Mouse (Mus musculus) lung, postnatal 0 days (tissue): Measurements from ENCODE around the gene Scnn1g.

Experiments
- CTCF ChIP-seq: IDR thresholded peaks from 2 replicates; pipeline ENCODE4 v1.5.1; 2016; ENCODE audit warnings: antibody characterized with exemption, mild to moderate bottlenecking
- EP300 ChIP-seq: IDR thresholded peaks from 2 replicates; pipeline ENCODE4 v1.6.1; 2016; ENCODE audit warnings: antibody characterized with exemption, mild to moderate bottlenecking, control low read depth

DNA sequence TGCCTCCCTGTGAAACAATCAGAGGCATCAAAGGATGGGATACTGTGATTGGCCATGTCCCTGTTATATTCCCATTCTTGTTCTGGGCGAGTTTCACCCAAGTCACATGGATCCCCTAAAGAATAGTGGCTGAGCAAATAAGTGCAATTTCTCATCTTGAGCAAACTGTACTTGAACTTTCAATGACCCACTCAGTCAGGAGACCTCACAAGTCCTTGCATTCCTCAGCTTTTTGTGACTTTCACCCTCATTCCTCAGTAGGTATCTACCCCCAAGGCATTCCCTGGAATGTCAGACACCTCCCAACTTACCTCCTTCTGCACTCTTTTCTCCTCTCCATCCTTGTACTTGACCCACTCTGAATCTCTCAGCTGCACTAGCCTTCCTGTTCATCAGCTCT, 44.3 kb downstream of the Scnn1g start:
- no peak for TF ChIP-seq CTCF
- TF ChIP-seq EP300: peak; percentile 99
